Mouse (Mus musculus) 3134 (cell line): Measurements from ENCODE around the gene 5430419D17Rik.

Experiments
- DNase-seq: peaks from one replicate; pipeline ENCODE4 v3.0.0-alpha.2; 2011; ENCODE audit warnings: low spot score; ENCODE audit not compliant: insufficient read length; ENCODE audit errors: extremely low read depth

5430419D17Rik gene

GRCm38 (mm10) chr7:131306733-131307132, 132.5 kb downstream of the 5430419D17Rik start:
- no peak for DNase-seq

- no peak for DNase-seq
These were observed 140.3 kb downstream of the 5430419D17Rik start for GRCm38 (mm10) chr7:131314493-131314892.

GRCm38 (mm10) chr7:131317587-131317986, 143.4 kb downstream of the 5430419D17Rik start:
- no peak for DNase-seq

- DNase-seq = no peak
These were observed 144.1 kb downstream of the 5430419D17Rik start for GRCm38 (mm10) chr7:131318340-131318739.

- no peak for DNase-seq
These were observed 148.0 kb downstream of the 5430419D17Rik start, which contains the start of gene Cuzd1 for GRCm38 (mm10) chr7:131322192-131322591. Cuzd1 (minus strand) TSS chr7:131322292.

GRCm38 (mm10) chr7:131327054-131327453, 152.9 kb downstream of the 5430419D17Rik start:
- DNase-seq = no peak

GRCm38 (mm10) chr7:131329416-131329815, 155.2 kb downstream of the 5430419D17Rik start, which contains the start of gene Fam24b:
Fam24b (minus strand) TSS chr7:131329516.
- no peak for DNase-seq

GRCm38 (mm10) chr7:131331688-131332087, 157.5 kb downstream of the 5430419D17Rik start:
- DNase-seq = no peak

GRCm38 (mm10) chr7:131333564-131333963, 159.4 kb downstream of the 5430419D17Rik start, which contains the start of gene Fam24a:
Fam24a (plus strand) TSS chr7:131333864.
- no peak for DNase-seq

GRCm38 (mm10) chr7:131337502-131338068, 163.4 kb downstream of the 5430419D17Rik start:
- no peak for DNase-seq

- no peak for DNase-seq
These were observed 171.8 kb downstream of the 5430419D17Rik start for GRCm38 (mm10) chr7:131345856-131346541.
